Mouse (Mus musculus) ES-Bruce4 (cell line): ENCODE data around the gene Ampd1. TPM values are rescaled to one million over a fixed set of nuclear protein-coding genes. Genes with fewer than 3 reads are reported as not detected.

Source experiments
- H3K27ac ChIP-seq: 2 replicates; pipeline ENCODE4 v1.5.1; 2012; ENCODE audit warnings: low read length, inconsistent platforms; ENCODE audit not compliant: insufficient read depth
- H3K27me3 ChIP-seq: 2 replicates; pipeline ENCODE4 v1.6.1; 2012; ENCODE audit warnings: mild to moderate bottlenecking, low read length, inconsistent platforms; ENCODE audit not compliant: control insufficient read depth, poor library complexity, insufficient read depth, severe bottlenecking
- H3K36me3 ChIP-seq: 2 replicates; pipeline ENCODE4 v1.6.1; 2012; ENCODE audit warnings: inconsistent platforms, mild to moderate bottlenecking, low read length, moderate library complexity; ENCODE audit not compliant: control insufficient read depth, poor library complexity, insufficient read depth, severe bottlenecking
- H3K4me1 ChIP-seq: one replicate; pipeline ENCODE4 v1.8.1; 2011; ENCODE audit warnings: low read length; ENCODE audit not compliant: control insufficient read depth, insufficient read depth
- H3K4me3 ChIP-seq: 2 replicates; pipeline ENCODE4 v1.5.1; 2011; ENCODE audit warnings: low read depth, mild to moderate bottlenecking, low read length
- H3K9ac ChIP-seq: 2 replicates; pipeline ENCODE4 v1.6.1; 2012; ENCODE audit warnings: low read depth, mild to moderate bottlenecking, inconsistent platforms; ENCODE audit not compliant: poor library complexity, severe bottlenecking
- H3K9me3 ChIP-seq: replicated peaks from 2 replicates; pipeline ENCODE4 v1.6.1; 2012; ENCODE audit warnings: mild to moderate bottlenecking, low read length, inconsistent platforms; ENCODE audit not compliant: control insufficient read depth, poor library complexity, insufficient read depth, severe bottlenecking
- CTCF ChIP-seq: IDR thresholded peaks from one replicate; pipeline ENCODE4 v1.8.1; 2011; ENCODE audit warnings: low read depth, low read length
- EP300 ChIP-seq: IDR thresholded peaks from 2 replicates; pipeline ENCODE4 v1.6.1; 2011; ENCODE audit warnings: low read depth, low read length; ENCODE audit not compliant: insufficient read depth
- POLR2A ChIP-seq: IDR thresholded peaks from one replicate; pipeline ENCODE4 v1.8.1; 2011; ENCODE audit warnings: low read length; ENCODE audit not compliant: insufficient read depth
- polyA plus RNA-seq: library from polyadenylated mRNA; stranded (reverse); fragments of >200 nt; gene quantifications from 2 replicates; pipeline ENCODE4 v1.2.4, GENCODE M21; 2011; ENCODE audit warnings: low read depth; ENCODE audit not compliant: missing spikeins, insufficient read depth, insufficient read length

Ampd1 gene
- 0.85 TPM in 1 of 2 replicates, not detected in the other for polyA plus RNA-seq

GRCm38 (mm10) chr3:103073771-103074170, at the start of gene Ampd1:
TSS of gene Ampd1 (plus strand) at chr3:103074014.
- no peak for TF ChIP-seq POLR2A
- TF ChIP-seq CTCF = no peak
- no peak for TF ChIP-seq EP300
- no peaks in the 10 kb centered on the region for H3K27me3 ChIP-seq
- peaks cover 6% of the 10 kb centered on the region for H3K36me3 ChIP-seq
- no peaks in the 10 kb centered on the region for H3K9me3 ChIP-seq
- no peaks in the 10 kb centered on the region for H3K4me1 ChIP-seq
- no peak within 1 kb of the TSS for H3K4me3 ChIP-seq
- H3K9ac ChIP-seq = no peak within 1 kb of the TSS
- H3K27ac ChIP-seq = no peak within 1 kb of the TSS

- H3K4me1 ChIP-seq = peaks cover 3% of the 10 kb centered on the region
- no peak for TF ChIP-seq CTCF
- TF ChIP-seq EP300 = no peak
- TF ChIP-seq POLR2A = no peak
- no peaks in the 10 kb centered on the region for H3K9me3 ChIP-seq
- H3K27ac ChIP-seq = no peak overlapping the region
- H3K27me3 ChIP-seq = no peaks in the 10 kb centered on the region
- no peak overlapping the region for H3K4me3 ChIP-seq
- peaks cover 27% of the 10 kb centered on the region for H3K36me3 ChIP-seq
- no peak overlapping the region for H3K9ac ChIP-seq
Observed at GRCm38 (mm10) chr3:103026174-103026573, 47.6 kb upstream of the Ampd1 start.

- TF ChIP-seq CTCF (no peak), EP300 (no peak), POLR2A (no peak)
- H3K27ac ChIP-seq = no peak overlapping the region
- no peak overlapping the region for H3K9ac ChIP-seq
- no peaks in the 10 kb centered on the region for H3K4me1 ChIP-seq
- H3K27me3 ChIP-seq = no peaks in the 10 kb centered on the region
- peaks cover 63% of the 10 kb centered on the region for H3K36me3 ChIP-seq
- no peaks in the 10 kb centered on the region for H3K9me3 ChIP-seq
- H3K4me3 ChIP-seq = no peak overlapping the region
Observed at GRCm38 (mm10) chr3:103040285-103040684, 33.5 kb upstream of the Ampd1 start.

GRCm38 (mm10) chr3:103040861-103041379, 32.9 kb upstream of the Ampd1 start:
- TF ChIP-seq CTCF (no peak), POLR2A (no peak), EP300 (no peak)
- Histone ChIP-seq H3K4me3 (no peak overlapping the region), H3K9me3 (no peaks in the 10 kb centered on the region), H3K27ac (no peak overlapping the region), H3K9ac (no peak overlapping the region), H3K27me3 (no peaks in the 10 kb centered on the region), H3K36me3 (peaks cover 66% of the 10 kb centered on the region), H3K4me1 (no peaks in the 10 kb centered on the region)

- H3K27ac ChIP-seq = no peak overlapping the region
- peaks cover 63% of the 10 kb centered on the region for H3K36me3 ChIP-seq
- TF ChIP-seq EP300 (no peak), POLR2A (no peak), CTCF (no peak)
- no peaks in the 10 kb centered on the region for H3K9me3 ChIP-seq
- H3K27me3 ChIP-seq = no peaks in the 10 kb centered on the region
- no peak overlapping the region for H3K4me3 ChIP-seq
- H3K4me1 ChIP-seq = no peaks in the 10 kb centered on the region
- H3K9ac ChIP-seq = no peak overlapping the region
Observed at GRCm38 (mm10) chr3:103056016-103056595, 17.7 kb upstream of the Ampd1 start.

- Histone ChIP-seq H3K9me3 (no peaks in the 10 kb centered on the region), H3K27ac (no peak overlapping the region), H3K9ac (no peak overlapping the region; the same call in 1 of the 2 replicates), H3K4me3 (no peak overlapping the region), H3K27me3 (no peaks in the 10 kb centered on the region), H3K36me3 (peaks cover 60% of the 10 kb centered on the region), H3K4me1 (no peaks in the 10 kb centered on the region)
- TF ChIP-seq POLR2A (no peak), EP300 (no peak), CTCF (no peak)
Observed at GRCm38 (mm10) chr3:103057752-103058151, 16.1 kb upstream of the Ampd1 start.
